Mouse (Mus musculus) regulatory T cell (primary cell): ENCODE measurements around the gene Gm9774.

ENCODE experiments used
- in situ Hi-C: fragments of 300-600 bp; cut with MboI, MseI; formaldehyde crosslinking; loops from one replicate; pipeline ENCODE4 v1.15.1; 2025; ENCODE audit warnings: high pct_unique_total_duplicates

The Gm9774 gene

GRCm38 (mm10) chr3:92429323-92429722, at the start of gene Gm9774:
TSS of gene Gm9774 (minus strand) at chr3:92429423.
- in situ Hi-C loops, result no loop called here

GRCm38 (mm10) chr3:92470111-92470510, 40.9 kb upstream of the Gm9774 start:
- in situ Hi-C loops, result no loop called here

GRCm38 (mm10) chr3:92467424-92467823, 38.2 kb upstream of the Gm9774 start:
- in situ Hi-C loops, result no loop called here

- in situ Hi-C loops, result no loop called here
Measured at GRCm38 (mm10) chr3:92466576-92466975, 37.4 kb upstream of the Gm9774 start.

GRCm38 (mm10) chr3:92458620-92459019, 29.4 kb upstream of the Gm9774 start, which contains the start of gene Sprr3:
TSS of gene Sprr3 (minus strand) at chr3:92458720.
- in situ Hi-C loops, result no loop called here

GRCm38 (mm10) chr3:92455151-92455550, 25.9 kb upstream of the Gm9774 start:
- in situ Hi-C loops, result no loop called here

- in situ Hi-C loops, result no loop called here
Measured at GRCm38 (mm10) chr3:92440177-92440576, 11.0 kb upstream of the Gm9774 start.

GRCm38 (mm10) chr3:92438689-92439088, 9.5 kb upstream of the Gm9774 start, which contains the start of gene Sprr1b:
TSS of gene Sprr1b (minus strand) at chr3:92438789.
- in situ Hi-C loops, result no loop called here

GRCm38 (mm10) chr3:92432282-92432681, 3.1 kb upstream of the Gm9774 start, which contains the start of gene Sprr2k:
TSS of gene Sprr2k (plus strand) at chr3:92432582.
- in situ Hi-C loops, result no loop called here

- in situ Hi-C loops, result no loop called here
Measured at GRCm38 (mm10) chr3:92417782-92418181, 11.4 kb downstream of the Gm9774 start, which contains the start of gene Sprr2j-ps. TSS of gene Sprr2j-ps (plus strand) at chr3:92418082.

GRCm38 (mm10) chr3:92407691-92408090, 21.5 kb downstream of the Gm9774 start, which contains the start of gene Sprr2i:
TSS of gene Sprr2i (plus strand) at chr3:92407991.
- in situ Hi-C loops, result no loop called here

- in situ Hi-C loops, result no loop called here
Measured at GRCm38 (mm10) chr3:92394301-92394700, 34.9 kb downstream of the Gm9774 start.

GRCm38 (mm10) chr3:92385385-92385784, 43.8 kb downstream of the Gm9774 start, which contains the start of gene Sprr2h:
TSS of gene Sprr2h (plus strand) at chr3:92385685.
- in situ Hi-C loops, result no loop called here
